Mouse (Mus musculus) Muller cell, postnatal 12 days (primary cell): ENCODE results near the gene 2010111I01Rik.
"Not testable (repeated sequence)": the region's sequence is repeated elsewhere in the genome, so short reads cannot be mapped to it uniquely, and the experiment has no call there.

Experiments
- DNase-seq: peaks from one replicate; pipeline ENCODE4 v3.0.0-alpha.2; 2015; ENCODE audit errors: inconsistent ontology term

Gene 2010111I01Rik

DNA sequence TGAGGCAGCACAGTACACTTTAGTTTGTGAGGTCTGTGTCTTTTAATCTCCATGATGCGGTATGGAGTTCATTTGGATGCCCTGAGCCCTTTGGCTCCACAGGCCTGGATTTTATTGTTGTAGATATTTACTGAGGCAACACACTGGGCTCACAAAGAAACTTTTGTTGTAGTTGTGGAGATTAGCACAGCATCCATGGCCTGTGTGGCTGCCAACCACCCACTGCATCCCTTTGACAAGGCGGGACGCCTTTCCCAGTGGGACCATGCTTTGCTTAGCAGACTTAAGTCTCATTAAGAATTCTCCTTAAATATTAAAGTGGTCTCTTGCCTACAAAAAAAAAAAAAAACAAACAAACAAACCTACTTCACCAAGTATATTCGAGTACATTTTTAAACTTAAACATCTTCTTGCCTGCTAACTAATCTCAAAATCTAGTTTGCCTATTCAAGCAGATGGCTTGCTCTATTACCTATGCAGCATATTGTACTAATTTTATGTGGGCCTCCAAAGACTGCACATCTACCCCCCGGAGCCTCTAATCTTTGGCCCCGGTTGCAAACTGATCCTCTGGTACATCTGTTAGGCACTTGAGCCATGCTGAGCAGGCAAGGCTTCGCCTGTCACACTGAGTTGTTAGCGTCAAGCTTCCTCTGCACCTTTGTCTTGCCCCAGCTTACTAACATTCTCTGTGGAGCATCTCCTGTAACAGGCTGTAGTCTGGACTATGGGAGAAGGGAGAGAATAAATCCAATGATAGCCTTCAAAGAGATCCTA, 239.0 kb downstream of the 2010111I01Rik start:
- DNase-seq, result peak; percentile 32

DNA sequence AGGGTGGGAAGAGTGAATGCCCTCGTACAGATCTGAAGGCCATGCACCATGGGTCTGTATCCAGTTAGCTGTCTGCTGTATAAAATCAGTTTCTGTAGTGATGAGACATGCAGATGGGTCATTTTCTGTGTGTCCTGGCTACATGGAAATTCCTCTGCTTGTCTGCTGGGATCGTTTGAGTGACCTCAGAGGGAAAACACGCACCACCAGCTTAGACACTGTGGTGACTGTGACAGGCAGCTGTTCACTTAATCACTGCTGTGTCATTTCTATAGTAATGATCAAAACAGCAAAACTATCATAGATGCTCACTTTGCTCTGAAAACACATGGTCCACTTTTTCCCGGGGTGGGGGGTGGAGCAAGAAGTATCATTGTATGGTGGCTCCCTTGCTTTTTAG, 241.1 kb downstream of the 2010111I01Rik start:
- DNase-seq, result no peak

DNA sequence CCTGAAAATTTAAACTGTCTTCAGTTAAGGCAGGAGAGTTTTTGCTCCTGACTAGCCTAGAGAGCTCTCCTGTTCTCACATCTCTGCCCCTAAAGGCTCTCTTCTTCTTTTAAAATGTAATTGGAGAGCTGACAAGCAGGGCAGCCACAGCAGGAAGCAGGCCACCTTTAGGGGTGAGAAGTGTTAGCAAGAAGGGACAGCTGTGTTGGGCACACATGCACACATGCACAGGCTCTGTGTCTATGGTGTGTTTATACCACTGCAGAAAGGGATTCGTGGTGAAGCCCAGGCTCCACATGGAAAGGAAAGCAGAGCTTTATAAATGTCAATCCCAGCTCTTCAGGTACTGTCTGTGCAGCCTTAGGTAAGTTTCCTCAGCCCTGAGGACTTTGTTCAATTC, 241.7 kb downstream of the 2010111I01Rik start:
- DNase-seq, result no peak

DNA sequence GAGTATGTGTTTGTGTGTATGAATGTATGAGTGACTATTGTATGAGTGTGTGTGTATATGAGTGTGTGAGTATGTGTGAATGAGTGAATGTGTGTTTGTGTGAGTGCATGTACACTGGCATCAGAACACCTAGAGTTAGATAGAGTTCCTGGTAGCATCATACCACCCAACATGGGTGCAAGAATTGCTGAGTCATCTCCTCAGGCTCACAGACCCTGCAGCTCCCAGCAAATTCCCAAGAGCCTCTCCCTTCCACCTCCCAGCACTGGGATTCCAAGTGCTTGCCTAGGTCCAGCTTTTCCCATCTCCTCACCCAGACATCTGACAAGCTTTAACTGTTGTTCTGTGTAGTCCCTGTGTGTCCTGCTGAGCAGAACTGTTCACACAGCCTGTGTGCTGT, 251.8 kb downstream of the 2010111I01Rik start:
- DNase-seq, result no peak

DNA sequence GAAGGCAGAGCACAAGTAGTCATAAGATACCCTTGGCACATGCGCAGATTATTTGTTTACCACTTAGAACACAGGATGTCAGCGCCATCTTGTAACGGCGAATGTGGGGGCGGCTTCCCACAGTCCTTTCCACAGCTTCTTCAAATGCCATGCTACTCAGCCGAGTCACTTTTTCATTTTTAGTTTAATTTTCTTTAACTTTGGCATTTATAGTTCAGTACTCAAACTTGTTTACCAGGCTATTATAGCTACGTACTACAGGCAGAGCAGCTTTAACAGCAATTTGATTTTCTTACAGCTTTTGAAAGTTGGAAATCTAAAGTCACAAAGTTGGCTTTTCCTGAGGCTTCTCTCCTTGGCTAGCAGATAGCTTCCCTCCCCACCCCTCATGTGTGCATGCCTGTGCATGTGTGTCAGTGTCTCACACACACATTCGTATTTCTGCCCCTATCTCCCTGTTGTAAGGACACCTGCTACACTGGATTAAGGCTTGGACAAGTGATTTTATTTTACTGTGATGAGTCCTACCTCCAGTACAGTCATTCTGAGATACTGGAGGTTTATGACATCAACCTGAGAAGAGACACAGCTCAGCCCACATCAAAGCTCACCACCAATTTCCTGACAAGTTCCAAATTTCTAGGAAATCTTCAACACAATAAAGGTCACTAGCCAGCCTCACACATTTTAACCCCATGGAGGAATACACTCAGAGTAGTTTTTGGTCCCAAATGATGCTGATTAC, 258.5 kb downstream of the 2010111I01Rik start:
- DNase-seq, result no peak

DNA sequence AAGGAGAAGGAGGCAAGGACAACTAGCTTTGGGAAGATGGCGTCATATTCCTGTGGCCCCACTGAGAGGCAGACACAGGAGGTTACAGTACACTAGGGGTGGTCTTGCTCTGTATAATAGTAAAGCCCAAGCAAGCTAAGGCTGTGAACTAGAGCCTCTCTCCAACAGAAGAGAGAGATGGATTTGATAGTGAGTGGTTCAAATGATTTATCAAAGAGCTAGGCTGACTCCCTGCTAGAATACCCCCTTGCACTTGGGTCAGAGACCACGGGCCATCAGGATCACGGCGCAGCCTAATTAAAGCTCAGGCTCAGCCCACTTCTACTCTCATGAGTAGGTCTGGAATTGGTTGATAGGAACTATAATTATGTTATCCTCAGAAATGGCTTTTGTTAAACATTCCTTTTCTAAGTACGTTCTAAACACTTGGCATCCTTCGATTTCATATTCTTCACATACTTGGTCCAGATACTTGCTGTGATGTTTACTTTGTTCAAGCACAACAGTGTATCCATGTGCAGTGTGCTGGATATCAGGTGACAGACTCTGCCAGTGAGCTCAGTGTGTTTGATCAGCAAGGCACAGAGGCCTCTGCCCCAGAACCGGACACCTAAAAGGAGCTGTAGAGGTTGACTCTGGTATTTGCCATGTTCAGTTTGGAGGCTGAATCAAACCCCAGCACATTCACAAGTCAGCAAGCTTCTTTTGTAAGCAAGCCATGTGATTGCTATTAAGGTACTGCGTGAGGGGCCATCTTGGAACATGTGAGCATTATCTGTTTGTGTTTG, 261.3 kb downstream of the 2010111I01Rik start:
- no peak for DNase-seq

DNA sequence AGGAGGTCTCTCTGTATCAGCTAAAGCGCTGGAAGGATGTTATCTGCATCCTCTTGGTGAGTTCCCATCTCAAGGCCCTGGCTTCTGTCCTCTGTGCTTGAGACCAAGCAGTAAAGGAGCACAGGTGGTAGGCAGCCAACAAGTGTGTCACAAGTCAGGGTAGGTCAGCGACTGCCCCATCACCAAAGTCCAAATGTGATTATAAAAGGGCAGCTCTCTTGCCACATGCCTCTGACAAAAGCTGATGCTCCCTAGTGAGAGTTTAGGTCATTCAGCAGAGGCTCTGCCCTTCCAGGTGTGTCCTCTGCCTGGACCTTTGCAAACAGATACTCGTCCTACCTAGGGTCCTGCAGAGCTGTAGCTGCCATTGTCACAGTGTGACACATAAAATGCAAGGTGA, 263.1 kb downstream of the 2010111I01Rik start:
- DNase-seq, result no peak

DNA sequence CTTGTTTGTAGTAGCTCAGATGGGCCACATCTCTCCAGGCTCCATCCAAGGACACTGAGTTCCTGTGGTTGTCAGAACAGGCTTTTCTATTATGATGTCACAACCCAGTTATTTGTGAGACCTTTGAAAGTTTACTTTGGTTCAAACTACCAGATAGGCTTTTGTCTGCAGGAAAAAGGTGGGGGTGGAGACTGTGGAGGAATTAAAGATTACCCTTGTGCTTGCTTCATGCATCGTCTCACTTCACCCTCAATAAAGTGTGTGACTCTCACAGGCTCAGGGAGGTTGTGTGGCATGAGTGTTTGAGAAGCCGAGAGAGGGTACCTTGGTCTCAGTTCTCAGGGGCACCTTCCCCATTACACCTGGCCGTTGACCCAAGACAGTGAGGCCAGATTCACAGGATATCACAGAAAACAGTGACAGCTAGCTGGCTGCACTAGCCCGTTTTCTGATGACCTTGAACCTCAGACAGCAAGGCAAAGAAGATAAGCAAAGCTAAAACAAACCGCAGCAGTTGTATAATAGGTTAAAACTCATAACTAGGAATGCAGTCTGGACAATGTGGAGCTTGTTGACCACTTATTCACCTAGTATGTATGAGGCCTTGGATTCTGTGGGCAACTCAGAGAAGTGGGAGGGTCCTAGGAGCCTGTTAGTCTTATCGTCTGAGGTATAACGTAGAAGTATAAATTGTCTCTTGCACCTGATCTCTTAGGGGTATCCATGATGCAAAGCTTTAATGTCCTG, 266.4 kb downstream of the 2010111I01Rik start:
- peak; percentile 78 for DNase-seq

DNA sequence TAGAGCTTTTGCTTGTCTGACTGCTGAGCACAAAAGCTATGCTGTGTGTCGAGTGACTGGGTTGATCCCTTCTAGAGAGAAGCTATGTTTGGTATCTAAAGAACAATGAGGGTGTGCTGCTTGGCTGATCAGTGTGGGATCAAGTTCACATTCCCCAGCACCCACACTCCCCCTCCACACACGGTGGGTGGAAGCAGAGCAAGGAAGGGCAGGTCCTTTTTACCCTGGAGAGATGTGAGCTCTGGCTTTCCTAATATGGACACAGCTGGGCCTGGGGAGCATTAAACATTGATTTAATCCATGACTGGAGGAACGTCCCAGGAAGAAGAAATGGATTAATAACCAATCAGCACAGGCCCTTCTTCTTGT, 267.0 kb downstream of the 2010111I01Rik start:
- peak; percentile 96 for DNase-seq

DNA sequence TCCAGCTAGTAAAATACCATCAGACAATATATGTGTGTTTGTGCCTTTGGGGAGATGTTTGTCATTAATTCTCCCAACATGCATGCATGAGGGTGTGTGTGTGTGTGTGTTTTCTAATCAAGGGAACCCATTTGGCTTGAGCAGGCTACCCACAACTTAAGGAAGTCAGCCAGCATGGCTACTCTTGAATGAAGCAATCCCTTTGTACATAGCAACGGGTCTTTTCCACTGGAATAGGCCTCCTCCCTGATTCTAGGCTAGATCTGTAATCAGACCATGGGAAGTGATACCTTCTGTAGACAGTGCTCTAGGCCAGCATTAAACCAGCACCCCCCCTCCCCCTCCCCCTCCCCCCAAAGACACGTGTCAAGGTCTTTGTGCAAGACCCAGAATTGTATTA, 267.9 kb downstream of the 2010111I01Rik start:
- DNase-seq, result no peak

DNA sequence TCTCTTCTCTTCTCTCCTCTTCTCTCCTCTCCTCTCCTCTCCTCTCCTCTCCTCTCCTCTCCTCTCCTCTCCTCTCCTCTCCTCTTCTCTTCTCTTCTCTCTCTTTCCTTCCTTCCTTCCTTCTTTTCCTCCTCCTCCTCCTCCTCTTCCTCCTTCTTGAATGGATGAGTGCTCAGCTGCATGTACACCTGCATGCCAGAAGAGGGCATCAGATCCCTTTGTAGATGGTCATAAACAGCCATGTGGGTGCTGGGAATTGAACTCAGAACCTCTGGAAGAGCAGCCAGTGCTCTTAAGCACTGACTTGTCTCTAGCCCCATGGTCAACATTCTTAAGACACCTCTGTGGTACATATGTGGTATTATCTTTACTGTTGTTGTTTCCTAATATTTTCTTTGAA, 269.8 kb downstream of the 2010111I01Rik start:
- not testable (repeated sequence) for DNase-seq

DNA sequence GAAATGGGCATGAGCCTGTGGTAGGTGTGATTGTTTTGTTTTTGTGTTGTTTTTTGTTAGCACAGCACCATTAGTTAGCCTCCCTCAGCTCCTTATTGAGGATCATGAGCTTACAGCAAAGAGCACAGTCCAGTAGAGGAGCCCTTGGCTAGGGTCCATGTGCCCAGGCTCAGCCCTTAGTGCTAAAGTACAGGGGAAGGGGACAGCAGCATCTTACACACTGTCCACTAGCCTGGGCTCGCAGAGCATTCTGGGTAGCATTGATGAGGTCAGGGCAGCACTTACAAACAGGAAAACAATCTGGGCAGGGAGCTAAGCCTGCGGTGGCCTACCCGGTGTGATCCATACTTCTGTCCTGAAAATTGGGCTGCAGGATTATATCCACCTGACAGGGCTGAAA, 270.9 kb downstream of the 2010111I01Rik start:
- no peak for DNase-seq

DNA sequence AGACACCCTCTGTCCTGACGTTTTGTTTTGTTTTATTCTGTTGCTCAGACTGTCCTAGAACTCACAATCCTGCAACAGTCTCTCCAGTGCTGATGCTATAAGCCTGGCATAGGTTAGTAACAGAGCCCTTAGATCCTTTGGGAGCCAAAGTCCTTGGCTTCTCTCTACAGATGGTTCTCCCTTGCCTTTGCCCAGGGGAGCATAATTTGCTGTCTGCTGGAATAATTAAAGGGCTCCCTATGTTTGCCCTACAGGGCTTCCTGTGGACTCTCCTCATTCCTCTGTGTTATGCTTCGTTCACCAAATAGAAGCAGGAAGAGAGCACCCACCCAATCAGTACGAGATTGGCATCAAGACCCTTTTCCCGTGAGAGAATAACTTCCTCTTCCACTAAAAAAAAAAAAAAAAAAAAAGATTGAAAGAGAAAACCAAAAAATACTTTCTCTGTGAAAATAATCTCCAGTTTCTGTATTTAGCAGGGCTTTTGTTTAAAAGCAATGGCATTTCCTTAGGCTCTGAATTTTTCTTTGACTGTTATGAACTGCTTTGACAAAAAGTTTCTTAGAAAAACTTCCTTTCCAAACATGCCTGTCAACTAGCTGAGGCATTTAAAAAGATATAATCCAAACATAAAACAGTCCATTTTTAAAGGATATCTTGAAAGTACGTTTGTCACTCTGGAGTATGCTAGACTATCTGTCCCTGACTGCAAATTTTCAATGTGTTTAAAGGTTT, 271.6 kb downstream of the 2010111I01Rik start:
- DNase-seq, result no peak

DNA sequence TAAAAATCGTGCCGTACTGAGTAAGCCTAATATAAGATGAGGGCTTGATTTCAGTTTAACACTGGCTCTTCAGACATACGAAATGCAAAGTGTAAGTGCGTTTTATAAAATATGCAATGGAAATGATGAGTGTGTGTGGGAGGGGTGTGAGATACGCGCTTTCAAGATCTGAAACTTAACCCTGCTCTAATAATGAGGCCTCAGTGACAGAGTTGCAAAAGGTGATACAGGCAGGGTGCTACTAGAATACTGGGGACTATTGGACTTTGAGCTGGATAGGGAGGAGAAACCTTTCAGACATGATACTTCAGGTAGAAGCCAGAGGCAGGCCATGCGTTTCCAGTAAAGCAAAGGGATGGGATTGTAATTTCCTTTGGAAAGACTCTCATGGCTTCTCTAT, 273.4 kb downstream of the 2010111I01Rik start:
- DNase-seq, result no peak

DNA sequence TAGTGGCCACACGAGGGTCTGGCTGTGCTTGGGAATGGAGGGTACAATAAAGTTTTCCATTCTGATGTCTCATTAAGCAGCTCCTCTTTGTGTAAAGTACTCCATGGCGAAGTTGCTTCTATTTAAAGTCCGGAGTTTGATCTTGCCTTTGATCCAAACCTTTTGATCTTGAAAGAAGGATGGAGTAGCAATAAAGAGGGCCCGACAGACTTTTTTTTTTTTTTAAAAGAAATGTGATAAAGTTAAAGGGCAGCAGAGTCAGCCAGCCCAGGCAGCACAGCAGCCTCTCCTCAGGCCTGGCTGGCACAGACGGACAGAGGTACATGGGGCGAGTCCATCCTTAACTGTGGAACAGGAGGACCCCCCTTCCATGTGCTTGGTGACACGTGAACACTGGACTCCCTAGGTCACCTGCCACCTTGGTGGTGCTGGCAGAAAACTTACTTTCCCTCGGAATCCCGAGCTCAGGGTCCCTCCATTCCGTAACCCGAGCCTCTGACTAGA, 274.7 kb downstream of the 2010111I01Rik start:
- peak; percentile 56 for DNase-seq

DNA sequence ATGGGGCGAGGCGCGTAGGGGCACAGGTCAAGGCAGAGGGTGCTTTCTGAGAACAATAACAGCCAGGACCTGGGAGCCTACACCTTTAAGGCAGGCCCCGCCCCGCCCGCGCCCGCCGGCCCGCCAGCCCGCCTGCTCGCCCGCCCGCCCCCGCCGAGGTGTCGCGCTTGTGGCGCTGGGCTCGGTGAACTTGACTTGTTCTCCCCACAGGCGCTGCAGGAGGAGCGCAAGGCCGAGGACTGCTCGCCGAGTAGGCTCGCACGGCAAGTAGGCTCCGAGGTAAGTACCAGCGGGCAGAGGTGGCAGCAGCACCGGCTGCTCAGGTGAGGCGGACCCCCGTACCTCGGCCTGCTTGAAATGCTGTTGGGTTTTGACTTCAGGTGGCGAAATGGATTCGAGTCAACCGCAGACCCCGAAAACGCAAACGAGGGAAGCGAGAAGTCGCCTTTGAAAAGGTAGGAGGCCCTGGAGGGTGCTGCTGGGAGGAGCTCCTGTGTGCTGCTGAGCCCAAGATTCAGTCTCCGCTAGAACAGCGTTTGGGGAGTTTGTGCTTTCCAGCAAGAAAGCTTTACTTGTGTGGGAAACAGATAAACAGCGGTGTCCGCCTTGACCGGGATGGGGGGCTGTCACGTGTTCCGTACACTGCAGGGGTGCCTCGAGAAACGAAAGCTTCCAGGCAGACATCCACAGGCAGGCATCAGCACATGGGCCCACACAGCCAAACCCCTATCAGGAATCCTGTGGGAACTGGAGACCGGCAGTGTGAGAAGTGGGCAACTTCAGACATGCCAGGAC, 275.4 kb downstream of the 2010111I01Rik start:
- peak; percentile 83 for DNase-seq

DNA sequence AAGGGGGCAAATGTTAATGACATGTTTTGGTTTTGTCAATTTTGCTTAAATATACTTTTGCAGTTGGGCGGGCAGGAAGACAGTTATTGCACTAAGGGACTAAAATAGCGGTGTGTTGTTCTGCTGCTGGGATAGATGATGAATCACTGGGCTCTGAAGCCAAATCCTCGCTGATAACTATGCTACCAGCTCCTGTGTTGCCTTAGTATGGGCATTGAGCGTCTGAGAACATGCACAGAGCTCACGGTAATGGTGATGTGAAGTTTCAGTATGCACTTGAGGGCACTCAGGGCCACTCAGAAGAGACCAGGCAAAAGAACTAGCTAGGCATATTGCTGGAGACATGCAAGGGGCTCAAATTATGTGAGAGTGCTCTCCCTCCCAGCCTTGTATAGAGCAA, 276.1 kb downstream of the 2010111I01Rik start:
- DNase-seq, result peak; percentile 43

DNA sequence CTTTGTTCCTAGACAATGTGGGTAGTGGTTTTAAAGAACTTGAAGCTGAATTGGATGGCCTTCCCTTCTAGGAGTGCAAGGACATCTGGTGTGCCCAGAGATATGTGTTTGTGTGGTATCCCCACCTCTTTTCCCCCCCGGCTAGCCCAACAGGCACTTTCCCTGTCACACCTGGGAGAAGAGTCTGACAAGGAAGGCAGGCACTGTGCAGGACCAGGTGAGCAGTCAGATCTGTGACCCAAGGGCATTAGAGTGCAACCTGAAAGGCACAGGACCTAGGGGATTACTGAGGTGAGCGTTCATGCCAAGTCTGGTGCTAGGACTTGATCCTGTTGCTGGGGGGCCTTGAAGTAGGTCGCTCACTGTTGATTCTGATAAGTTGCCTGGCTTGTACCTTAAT, 277.0 kb downstream of the 2010111I01Rik start:
- no peak for DNase-seq

DNA sequence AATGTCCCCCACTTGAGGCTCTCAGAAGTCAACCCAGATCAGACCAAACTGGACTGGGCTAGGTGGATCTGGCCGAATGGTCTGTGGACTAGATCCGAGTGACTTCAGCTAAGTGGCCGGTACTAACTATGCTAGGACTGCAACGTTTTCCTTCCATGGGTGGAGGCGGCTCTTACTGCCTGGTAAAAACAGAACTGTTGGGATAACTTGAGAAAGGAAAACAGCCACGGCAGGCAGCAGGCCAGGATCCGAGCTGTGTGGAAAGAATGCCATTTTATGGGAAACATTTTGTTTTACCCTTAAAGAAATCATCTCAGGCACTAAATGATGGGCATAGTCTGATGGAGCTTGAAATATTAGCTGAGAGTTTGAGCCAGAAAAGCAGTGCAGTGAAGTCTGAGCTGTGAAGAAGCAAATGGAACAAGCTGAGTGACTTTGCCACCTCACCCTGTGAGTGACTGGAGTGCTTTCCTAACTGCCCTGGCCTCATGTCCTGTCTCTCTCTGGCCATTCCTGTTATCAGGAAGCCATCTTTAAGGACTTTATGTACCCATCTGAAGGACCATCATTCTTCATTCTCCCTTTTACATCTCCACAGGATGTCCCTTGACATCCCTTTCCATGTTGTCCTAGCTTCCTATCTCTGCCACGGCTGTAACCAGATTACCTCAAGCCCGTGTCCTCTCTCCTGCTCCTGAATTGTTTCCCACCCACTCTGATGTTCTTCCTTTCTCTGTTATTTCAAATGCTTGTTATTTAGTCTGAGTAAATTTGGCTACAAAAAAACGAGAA, 277.9 kb downstream of the 2010111I01Rik start:
- DNase-seq, result no peak
